Mouse (Mus musculus): ENCODE results near the gene Olfr1097.

Olfr1097 gene

GRCm38 (mm10) chr2:86892116-86892515 is at the start of gene Olfr1097:
TSS of gene Olfr1097 (minus strand) at chr2:86892216.
- no peak for DNase-seq (ENCODE audit: low read depth)

- DNase-seq (ENCODE audit: low read depth), result no peak
Observed at GRCm38 (mm10) chr2:86926557-86926956, 34.5 kb upstream of the Olfr1097 start.

- no peak for DNase-seq (ENCODE audit: low read depth)
Observed at GRCm38 (mm10) chr2:86924445-86924844, 32.4 kb upstream of the Olfr1097 start, which contains the start of gene Olfr1098. TSS of gene Olfr1098 (minus strand) at chr2:86924545.

- no peak for DNase-seq (ENCODE audit: low read depth)
Observed at GRCm38 (mm10) chr2:86905647-86906046, 13.6 kb upstream of the Olfr1097 start.

GRCm38 (mm10) chr2:86874702-86875101 is 17.3 kb downstream of the Olfr1097 start, which contains the start of gene Gm13723:
TSS of gene Gm13723 (minus strand) at chr2:86874802.
- DNase-seq (ENCODE audit: low read depth), result no peak

GRCm38 (mm10) chr2:86851596-86851995 is 40.4 kb downstream of the Olfr1097 start, which contains the start of gene Olfr1095:
TSS of gene Olfr1095 (minus strand) at chr2:86851696.
- no peak for DNase-seq (ENCODE audit: low read depth)

Measured in 416B (cell line).